Mouse (Mus musculus) kidney, adult 9 months (tissue): ENCODE data around the gene Mpp3.

Experiments
- DNase-seq: peaks from one replicate; pipeline ENCODE4 v3.0.0; 2022

Gene Mpp3

GRCm38 (mm10) chr11:102039487-102040137, 11.4 kb upstream of the Mpp3 start:
- DNase-seq = no peak

DNA sequence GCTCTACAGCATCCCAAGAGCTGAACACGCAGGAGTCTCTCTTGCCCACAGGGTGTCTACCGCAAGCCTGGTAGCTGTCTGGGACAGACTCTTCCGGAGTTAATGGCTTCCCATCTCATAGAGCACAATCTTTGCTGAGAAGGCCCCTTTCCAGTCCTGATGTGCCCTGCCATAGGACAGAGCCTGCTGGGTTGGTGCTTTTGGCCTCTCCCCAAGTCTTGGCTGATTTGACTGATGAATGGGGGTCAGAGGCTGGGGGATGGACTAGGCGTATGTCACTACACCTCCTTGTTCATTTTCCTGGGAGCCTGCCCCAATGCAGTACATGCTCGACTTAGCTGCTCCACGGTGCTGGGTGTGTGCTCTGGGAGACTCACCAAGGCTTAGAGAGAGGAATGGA, 9.5 kb upstream of the Mpp3 start:
- DNase-seq = no peak

DNA sequence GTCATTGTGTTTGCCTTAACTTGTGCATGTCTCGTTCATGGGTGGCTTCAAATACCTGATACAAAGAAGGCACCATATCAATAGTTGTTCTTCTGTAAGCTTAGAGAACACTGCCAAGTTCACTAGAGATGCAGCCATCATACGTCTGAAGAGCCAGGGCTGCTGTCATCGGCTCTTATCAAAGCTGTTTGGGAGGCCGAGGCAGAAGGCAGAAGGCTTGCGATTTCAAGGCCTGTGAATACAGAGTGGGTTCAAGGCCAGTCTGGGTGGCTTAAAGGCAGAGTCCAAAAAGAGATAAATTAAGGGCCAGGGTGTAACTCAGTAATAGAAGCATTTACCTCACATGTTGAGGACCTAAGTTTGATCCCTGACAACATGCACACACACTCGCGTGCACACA, 8.1 kb upstream of the Mpp3 start:
- no peak for DNase-seq

DNA sequence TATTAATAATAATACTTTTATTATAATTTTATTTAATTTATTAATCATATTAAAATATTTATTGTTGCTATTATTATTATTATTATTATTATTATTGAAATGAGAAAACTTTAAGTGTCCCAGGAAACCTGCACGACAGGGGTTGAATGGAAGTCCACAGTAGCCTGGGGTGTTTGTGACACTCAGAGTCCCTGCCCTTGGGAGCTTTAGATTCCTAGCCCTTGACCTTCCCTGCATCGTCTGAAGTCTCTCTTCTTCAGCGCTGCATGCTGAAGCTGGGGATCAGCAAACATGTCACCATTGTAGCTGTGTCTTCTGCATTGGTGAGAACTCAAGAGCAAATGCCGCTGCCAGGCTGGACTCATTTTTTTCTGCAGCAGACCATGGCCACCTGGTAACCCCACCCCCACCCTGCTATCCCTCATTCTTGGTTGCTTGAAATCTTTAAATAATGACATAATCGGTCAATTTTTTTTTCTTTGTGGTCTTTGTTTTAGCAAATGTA, 7.2 kb upstream of the Mpp3 start:
- no peak for DNase-seq

DNA sequence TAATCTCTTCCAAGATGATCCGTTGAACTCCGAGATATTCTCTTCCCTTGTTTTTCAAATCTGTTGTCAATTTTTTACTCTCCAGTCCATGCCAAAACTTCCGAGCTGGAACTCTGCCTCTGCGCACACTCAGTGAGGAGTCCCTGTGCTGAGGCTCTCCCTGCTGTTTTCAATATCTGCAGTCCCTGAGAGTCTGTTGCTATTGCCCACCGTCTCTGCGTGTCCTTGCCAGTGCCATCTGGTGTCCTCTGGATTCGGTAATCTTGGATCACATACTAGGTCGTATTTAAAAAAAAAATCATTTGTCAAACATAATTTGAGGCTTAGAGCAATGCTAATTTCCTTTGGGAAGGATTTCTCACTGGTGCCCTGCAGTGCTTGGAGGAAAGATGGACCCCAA, 6.6 kb upstream of the Mpp3 start:
- no peak for DNase-seq

DNA sequence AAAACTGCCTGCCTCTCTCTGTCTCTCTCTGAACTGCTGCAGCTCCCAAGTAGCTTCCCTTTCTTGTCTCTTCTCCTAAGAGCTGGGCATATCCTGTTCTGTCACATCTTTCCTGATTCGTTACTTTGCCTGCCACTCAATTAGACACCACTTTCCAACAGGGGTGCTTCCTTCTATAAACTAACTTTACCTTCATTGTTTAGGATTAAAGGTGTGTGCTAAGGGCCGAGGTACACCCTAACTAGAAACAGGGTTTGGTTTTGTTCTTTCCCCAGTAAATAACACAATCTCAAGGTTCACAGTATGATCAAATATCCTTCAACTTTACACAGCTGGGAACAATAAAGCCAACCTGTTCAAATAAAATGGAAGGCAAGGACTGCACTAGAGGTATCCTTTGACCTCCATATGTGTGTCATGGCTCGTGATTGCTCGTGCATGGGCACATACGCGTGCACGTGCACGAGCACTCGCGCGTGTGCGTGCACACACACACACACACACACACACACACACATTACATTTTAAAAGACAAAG, 4.9 kb upstream of the Mpp3 start:
- no peak for DNase-seq

DNA sequence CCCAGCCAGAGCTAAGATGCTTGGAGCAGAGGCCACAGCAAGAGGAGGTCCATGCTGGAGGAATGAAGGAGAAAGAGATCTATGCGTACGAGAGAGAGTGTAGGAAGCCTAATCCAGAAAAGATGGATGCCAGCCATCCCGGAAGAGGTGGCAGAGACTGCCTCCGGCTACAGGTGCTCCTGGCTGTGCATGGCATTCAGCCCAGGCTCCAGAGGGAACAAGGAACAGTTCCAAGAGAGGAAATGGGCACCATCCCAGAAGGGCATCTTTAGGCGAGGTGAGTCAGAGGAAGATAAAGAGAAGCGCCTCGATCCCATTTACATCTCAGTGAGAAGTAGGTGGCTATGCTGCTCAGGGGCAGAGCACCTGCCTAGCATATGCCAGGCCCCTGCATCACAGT, 2.9 kb upstream of the Mpp3 start:
- DNase-seq = no peak

- no peak for DNase-seq
Observed at GRCm38 (mm10) chr11:102029966-102030365, 1.7 kb upstream of the Mpp3 start.

GRCm38 (mm10) chr11:102029304-102029703, 1.0 kb upstream of the Mpp3 start:
- DNase-seq = no peak

GRCm38 (mm10) chr11:102027361-102028017, 772 bp downstream of the Mpp3 start:
- no peak for DNase-seq

DNA sequence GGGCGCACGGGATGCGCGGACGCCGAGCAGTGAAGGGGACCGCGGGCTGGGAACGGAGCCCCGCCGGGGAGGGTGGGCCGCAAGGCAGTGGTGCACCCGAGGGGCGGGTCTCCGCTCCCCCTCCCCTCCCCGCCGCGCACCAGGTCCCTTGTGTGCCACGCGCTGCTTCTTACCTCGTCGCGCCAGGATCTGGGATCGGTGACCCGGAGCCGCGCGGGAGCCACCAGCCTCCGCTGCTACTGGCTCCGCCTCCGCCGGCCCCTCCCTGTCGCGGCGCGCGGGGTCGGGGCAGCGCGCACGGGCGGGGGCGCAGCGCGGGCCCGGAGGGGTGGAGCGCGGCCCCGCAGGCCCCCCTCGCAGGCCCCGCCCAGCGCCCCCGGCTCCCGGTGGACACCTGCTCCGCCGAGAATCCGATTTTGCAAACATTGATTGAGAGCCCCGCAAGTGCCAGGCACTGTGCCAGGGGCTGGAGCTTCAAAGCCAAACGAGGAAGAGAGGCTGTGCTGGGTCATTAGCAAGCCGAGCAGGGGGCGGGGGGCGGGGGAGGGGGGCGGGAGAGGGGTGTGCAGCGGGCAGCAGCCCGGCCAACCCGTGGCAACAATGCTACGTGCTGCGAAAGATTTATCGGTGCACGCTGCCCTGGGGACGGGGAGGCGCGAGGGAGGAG, 1.4 kb downstream of the Mpp3 start:
- peak; percentile 55 for DNase-seq

DNA sequence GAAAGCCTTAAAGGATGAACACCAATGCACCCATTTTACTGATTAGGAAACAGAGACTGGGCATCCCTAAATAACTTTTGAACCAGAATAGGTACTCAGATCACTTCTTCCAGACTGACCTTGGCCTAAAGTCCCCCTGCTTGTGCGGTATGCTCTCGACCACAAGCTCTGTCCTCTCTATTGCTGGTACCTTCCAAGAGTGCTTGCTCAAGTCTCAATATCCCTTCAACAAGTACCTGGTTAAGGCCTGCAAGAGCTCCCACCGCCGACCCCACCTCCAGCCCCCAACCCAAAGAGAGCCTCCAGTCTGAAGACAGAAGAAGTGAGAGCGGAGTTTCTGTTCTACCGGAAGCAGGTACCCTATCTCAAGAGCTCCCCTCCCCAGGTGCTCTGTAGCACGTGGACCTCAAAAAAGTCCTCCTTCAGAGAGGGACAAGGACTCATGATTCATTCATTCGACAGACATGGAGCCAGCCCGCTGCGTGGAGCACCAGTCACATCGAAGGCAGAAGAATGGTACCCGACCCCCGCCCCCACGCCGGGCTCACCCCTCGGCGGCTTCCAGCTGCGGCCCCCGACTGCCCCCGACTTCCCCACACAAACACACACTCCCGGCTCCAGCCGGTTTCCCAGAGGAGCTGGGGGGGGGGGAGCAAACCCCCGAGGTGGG, 2.1 kb downstream of the Mpp3 start:
- DNase-seq = no peak

GRCm38 (mm10) chr11:102025354-102025753, 2.9 kb downstream of the Mpp3 start:
- no peak for DNase-seq

DNA sequence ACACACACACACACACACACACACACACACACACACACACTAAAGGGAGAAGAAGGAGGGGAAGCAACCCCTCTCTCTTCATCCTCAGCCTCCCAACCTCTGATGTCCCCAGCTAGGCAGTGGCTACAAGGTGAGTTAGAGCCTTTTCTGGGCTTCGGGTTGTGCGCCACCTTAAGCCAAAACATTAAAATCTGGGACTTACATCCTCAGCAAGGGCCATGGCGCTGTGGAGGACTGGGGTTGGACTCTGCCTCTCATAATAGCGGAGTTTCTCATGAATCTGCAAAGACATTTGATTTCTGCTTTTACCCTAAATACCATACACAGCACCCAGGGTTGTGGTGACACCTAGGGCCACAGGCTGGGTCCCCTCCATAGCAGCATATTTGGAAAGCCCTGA, 3.4 kb downstream of the Mpp3 start:
- DNase-seq = no peak

- DNase-seq = no peak
Observed at GRCm38 (mm10) chr11:102024084-102024758, 4.0 kb downstream of the Mpp3 start.

- DNase-seq = no peak
Observed at GRCm38 (mm10) chr11:102023406-102023805, 4.9 kb downstream of the Mpp3 start.

GRCm38 (mm10) chr11:102021196-102021595, 7.1 kb downstream of the Mpp3 start:
- no peak for DNase-seq

- no peak for DNase-seq
Observed at GRCm38 (mm10) chr11:102019736-102020135, 8.5 kb downstream of the Mpp3 start.

- no peak for DNase-seq
Observed at GRCm38 (mm10) chr11:102016136-102016535, 12.1 kb downstream of the Mpp3 start.

GRCm38 (mm10) chr11:102015472-102015871, 12.8 kb downstream of the Mpp3 start:
- DNase-seq = no peak

DNA sequence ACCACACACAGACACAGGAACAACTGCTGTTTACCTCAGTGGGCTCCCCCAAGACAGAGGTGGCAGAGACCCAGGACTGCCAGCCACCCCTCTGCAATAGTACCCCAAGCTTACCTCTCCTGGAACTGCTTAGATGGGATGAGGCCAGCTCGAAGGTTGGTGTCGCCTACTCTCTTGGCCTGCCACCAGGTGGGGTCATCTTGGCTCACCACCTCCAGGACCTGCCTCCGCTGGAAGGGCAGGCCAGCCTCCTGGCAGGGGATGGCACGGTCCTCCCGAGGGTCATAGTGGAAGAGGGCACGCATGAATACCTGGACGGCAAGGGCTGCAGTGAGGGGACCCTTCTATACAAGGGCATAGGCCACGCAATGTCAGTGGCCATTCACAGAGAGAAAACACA, 15.1 kb downstream of the Mpp3 start:
- DNase-seq = no peak

- DNase-seq = no peak
Observed at GRCm38 (mm10) chr11:102011510-102011909, 16.8 kb downstream of the Mpp3 start.

DNA sequence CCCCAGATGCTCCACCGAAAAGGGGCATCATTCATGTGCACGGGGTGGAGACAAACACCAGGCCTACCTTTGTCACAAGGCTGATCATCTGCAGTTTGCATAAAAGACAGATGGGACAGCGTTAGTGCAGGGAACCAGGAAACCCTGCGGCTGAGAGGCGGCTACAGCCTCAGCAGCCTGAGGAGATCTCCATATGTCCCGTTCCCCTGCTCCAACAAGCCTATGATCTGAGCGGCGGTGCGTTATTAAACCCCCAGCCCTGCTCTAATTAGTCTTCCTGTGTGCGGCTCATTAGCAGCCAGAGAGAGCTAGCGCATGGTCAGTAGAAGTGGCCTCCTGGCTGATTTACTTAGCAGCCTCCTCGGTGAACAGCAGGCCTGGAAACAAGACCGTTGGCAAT, 18.1 kb downstream of the Mpp3 start:
- no peak for DNase-seq
